Mouse (Mus musculus): Measurements from ENCODE around the gene Itpr2.

Gene Itpr2

DNA sequence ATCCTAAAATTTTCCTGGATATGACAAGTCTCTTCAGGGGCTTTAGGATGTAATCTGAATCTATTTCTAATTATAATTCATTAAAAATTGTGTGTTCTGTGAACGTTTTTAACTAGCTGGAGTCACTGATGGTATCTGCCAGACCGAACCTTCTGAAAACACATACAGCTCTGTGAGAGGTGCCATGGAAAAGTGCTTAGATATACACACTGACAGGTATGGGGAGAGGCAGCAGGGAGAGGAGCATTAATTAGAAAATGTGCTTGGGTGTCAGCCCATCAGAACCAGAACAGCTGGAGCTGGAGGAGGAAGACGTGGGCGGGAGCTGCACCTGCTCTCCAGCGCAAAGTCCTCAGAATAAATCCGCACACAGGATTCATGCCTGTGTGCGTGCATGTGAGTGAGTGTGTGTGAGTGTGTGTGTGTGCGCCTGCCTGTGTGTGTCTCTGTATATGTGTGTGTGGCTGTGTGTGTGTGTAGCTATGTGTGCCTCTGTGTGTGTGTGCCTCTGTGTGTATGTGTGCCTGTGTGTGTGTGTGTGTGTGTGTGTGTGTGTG is 199.4 kb downstream of the Itpr2 start:
- no peak for DNase-seq

DNA sequence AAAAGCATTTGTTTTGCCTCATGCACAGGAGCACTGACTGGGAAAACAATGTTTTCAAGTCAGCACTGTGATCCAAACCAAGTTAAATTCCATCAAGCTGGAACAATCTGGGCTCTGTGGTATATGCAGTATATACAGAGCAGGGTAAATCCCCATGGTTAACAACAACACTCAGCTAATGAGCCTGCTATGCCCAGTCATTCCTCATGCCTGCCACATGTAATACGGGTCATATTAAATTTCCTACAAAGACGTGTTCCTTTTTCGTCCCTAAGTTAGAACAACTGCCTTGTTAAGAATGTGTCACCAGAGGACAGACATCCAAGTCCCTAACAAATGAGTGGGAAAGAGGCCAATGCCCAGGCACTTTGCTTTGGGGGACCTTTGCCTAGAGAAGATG is 199.9 kb downstream of the Itpr2 start:
- no peak for DNase-seq

DNA sequence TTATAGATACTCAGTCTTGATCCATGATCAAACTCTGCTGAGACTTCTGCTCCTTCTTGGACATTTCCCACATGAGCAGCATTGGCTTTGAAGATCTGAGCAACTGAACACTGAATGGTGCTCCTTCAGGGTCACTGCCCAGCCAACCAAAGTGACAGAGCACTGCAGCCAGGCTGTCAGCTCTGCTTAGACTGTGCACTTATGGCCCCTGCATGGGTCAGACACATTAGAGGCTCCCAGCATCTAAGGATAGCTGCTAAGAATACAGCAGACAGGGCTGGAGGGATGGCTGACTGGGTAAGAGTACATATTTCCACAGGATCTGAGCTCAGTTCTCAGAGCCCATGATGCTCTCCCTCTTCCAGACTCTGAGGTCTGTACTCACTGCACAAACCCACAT is 201.1 kb downstream of the Itpr2 start:
- no peak for DNase-seq

DNA sequence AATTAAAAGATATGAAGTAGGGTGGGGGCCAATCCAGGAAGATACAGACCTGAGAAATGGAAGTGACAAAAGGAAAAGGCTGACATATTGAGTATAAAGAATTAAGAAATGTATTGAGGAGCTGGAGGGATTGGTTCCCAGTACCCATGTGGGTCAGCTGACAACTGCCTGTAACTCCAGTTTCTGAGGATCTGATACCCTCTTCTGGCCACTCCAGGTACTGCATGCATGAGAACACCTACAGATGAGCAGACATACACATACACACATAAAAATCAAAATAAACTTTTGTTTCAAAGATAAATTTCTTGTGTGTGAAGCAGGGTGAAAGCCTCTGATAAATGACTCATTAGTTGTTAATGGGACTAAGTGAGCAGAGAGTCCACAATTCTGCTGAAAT is 203.3 kb downstream of the Itpr2 start:
- DNase-seq: no peak

DNA sequence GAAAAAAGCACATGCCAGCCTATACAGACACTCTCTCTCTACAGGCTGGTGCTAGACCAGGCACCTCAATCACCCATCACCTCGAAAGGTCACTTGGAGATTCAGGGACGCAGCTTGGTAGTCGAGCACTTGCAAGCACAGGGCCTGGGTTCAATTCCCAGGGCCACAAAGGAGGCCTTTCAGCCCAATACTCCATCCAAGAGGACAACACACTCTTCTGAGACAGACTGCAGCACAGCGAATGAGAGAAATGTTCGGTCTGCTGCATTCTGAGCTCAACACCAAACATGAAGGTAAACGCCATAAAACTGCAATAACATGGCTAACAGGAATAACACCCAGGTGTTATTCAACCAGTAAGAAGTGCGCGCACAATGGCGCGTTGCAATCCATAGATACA is 211.0 kb downstream of the Itpr2 start:
- DNase-seq: no peak

DNA sequence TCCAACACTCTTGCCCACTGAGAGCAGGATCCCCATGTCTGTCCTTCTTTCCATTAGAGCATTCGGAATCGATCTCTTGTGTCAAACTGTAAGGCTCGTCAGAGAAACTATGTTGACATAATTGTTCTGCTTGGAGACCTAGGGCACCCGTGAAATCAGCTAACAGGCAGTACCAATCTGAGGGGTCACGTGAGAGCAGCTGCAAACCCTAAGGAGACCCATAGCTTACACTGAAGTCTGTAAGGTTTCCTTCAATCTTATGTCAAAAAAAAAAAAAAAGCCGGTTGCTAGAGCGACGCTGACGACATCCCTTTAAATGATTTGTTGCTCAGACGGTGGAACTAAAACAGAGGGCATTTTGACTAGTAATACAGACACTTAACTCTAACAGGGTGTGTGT is 212.2 kb downstream of the Itpr2 start:
- DNase-seq: no peak

DNA sequence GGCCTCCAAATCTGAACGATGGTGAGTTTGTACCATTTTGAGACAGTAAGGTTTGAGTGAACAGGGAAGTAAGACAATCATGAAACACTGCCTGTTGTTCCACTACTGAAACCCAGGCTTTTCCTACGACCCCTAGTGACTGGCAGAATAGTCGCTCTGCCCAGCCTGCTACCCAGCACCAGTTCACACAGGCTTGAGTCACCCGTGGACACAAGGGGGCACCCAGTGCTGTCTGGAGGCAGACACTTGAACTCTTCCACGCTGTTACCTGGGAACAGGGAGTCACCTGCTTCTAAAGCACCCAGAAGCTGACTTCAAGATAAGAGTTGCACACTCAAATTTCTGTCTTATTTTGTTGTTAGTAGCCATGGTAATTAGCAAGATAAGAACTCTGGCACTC is 213.8 kb downstream of the Itpr2 start:
- no peak for DNase-seq

DNA sequence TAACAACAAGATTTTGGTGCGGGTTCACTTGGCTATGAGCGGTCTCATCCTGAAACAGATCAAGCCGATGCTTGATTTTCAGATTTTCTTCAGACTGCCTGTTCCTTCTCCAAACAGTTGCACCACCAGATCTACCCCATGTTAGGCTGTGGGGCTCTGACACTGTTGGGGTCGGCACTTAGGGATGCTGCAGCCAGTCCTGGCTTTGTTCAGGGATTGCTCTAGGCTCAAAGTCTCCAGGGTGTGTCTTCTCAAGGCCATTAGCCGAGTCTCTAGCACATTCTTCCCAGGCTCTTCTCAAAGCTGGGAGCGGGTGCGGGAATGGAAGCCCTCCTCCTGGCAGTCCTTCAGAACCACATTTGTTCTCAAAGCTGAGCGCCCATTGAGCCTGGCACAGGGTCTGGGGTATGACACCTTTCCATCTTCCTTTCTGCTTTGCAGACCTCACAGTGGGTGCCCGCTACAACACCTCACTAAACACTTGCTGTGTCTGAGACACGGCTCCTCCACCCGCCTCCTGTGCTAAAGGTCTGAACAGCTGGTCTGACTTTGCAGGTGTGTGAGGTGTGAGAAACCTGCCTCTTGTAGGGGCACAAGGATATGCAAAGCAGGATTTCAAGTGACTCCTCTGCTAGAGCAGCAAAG is 217.0 kb downstream of the Itpr2 start:
- no peak for DNase-seq

DNA sequence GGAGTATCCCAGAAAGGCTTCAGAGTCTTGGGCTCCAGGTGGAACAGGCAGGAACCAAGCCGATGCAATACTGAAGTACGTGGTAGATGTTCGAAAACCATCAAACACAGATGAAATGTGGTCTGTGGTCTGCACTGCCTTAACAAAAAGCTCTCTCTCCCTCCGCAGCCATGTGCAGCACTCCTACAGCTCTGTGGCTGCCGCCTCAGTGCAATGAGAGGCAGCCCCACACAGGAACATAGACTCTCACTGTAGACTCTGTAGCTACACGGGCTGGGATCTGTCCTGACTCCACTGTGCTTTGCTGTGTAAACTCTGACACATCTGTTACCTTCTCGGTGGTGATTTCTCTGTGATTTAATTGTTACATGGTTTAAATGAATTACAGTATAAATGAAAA is 218.0 kb downstream of the Itpr2 start:
- no peak for DNase-seq

DNA sequence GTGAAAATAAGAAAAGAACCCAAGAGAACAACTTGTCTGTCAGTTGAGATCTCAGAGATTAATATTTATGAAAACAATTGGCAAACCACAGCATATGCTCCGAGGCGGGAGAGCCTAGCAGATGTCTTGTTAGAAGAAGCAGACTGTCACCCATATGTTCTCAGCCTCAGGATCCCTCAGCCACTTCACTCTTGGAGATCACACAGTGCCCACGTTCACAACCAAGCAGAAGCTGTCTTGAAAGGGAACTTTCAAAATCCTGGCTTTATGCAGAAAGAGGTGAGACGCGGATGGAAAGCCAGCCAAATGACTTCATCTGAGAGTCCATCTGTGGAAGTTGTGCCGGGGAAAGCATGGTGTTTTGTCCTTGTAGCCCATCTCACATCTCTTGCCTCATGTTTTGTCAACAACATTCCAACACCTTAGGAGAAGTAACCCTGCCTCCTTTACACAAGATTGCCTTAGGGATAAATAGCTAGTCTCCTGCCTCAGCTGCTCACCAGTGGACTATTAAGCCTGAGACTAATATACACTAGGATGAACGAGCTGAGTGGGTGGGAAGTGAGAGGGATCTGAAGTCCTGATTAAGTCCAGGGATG is 219.9 kb downstream of the Itpr2 start:
- peak; percentile 74 for DNase-seq

DNA sequence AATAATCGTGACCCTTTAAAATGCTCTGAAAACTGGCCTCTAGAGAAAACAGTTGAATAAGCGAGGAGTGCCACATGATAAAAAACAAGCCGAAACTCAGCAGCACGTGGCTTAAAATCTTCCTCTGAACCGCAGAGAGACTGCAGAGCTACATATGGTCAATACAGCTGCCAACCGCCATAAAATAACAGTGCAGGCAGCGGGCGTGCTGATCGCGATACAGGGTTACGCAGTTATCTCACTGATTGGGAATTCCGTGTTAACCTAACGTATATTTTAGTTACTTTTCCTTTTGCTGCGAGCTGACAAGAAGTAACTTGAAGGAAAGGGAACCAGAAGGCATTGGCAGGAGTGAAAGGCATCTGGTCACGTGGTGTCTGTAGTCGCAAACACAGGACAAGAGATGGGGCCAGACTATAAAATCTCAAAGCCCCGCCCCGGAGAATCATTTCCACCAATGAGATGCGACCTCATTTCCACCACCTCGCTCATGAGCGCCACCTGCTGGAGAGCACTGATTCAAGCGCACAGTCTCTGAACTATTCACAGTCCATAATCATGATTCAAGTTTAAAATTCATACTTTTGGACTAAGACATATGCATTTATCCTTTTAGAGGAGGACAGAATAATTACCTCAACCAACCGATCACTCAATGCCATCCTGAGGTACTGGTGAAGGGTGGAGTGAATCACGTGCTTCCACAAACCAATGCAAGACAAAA is 220.7 kb downstream of the Itpr2 start:
- DNase-seq: peak; percentile 28

DNA sequence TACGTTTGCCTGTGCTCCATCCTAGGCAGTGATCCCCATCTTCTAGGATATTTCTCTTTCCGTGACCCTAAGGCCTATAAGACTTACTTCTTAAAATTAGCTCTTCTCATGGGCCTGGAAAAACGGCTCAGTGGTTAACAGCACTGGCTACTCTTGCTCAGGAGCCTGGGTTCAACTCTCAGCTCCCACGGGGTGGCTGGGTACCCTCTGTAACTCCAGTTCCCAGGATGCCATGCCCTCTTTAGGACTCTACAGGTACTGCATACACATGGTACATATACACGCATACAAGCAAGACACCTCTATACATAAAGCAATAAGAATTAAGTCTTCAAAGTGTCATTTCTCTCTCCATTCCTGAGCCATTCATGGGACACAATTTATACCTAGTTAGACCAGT is 228.8 kb downstream of the Itpr2 start:
- DNase-seq: no peak

DNA sequence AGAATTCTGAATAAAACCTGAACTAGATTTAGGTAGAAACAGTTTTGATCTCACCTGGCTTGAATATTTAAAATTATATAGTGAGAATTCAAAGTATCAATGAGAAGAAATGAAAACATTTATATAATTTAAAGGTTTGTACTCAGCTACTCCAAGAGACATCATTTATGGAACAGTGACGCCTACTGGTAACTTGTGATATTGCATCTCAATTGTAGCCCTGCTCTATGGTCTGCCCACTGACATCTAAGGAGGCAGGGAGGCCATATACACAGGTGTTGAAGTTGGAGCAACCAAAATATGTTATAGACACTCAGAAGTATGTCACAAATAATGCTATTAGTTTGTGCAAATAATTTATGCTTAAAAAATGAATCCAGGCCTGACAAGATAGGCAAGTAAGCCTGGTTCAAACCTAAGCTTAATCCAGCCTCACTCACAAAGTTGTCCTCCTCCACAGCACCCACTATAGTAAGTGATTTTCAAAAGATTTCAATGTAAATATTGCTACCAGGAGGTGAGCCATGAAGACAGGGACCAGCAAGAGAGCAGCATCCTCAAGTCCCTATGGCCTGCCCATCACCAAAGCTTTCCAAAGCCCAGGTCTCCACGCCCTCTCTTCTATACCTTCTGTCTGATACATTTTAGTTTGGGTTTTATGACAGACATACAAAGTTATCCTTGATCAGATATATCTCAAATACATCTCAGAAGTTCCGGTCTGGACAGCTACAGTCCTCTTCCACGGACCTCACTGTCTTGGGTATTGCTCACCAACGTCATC is 229.6 kb downstream of the Itpr2 start:
- DNase-seq: peak; percentile 61

DNA sequence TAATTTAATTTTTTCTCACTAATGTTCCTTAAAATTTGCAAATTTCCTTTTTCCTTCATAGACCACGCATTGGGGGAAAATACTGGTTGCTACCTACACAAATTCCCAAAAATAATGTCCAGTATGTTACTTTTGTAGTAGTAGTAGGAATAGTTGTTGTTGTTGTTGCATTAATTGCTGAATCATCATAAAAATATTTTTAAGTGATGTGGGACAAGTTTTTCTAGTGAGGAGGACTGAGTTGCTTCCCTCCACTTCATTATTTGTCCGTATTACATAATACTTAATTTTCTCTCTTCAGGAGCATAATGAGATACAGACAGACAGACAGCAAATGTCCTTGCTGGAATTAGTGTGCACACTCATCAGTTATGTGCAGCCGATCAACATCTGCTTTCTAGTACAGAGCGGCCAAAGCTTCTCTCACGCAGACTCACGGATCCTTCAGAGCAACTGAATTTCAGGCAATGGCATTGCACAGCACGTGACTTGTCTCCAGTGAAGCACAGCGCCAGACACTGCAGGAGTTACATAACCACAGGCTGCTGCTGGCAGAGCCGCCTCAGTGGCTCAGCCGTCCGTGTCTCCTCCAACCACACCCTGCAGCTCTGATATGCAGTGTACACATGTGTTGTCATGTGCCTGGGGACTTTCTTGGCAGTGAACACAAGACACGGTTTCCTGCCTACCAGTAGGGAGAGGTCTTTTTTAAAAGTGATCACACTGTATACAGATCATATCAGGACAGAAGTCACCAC is 231.1 kb downstream of the Itpr2 start:
- peak; percentile 89 for DNase-seq

DNA sequence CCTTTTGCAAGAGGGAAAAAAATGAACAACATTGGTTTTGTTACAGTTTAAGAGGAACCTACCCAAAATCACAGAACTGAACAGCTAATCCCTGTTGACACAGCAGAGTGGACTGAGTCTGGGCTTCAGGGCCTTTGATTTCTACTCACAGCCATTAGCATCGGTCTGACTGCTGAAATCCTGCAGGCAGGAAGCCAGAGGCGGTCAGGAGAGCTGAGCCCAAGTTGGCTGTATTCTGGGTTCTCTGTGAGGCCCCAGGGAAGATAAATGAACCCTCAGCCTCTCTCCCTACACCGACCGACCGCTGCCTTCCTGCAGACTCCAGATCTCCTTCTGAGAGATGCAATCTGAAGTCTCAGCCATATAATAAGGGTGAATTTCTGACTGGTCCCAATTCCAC is 231.9 kb downstream of the Itpr2 start:
- DNase-seq: peak; percentile 31

DNA sequence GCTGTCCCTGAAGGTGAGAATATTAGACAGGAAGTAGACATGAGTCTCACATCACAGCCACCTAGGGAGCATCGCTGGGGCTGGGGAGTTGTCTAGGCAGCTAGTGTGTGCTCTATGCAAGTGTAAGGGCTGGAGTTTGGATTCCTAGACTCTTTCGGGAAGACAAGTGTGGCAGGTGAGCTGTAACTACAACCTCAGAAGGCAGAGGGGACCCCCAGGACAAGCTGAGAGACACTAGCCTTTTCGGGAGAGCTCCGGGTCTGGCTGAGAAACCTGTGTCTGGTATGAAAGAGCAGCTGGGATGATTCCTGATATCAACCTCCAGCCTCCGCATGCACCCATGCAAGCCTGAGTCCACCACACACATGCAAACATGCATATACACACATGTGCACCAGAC is 232.7 kb downstream of the Itpr2 start:
- no peak for DNase-seq

DNA sequence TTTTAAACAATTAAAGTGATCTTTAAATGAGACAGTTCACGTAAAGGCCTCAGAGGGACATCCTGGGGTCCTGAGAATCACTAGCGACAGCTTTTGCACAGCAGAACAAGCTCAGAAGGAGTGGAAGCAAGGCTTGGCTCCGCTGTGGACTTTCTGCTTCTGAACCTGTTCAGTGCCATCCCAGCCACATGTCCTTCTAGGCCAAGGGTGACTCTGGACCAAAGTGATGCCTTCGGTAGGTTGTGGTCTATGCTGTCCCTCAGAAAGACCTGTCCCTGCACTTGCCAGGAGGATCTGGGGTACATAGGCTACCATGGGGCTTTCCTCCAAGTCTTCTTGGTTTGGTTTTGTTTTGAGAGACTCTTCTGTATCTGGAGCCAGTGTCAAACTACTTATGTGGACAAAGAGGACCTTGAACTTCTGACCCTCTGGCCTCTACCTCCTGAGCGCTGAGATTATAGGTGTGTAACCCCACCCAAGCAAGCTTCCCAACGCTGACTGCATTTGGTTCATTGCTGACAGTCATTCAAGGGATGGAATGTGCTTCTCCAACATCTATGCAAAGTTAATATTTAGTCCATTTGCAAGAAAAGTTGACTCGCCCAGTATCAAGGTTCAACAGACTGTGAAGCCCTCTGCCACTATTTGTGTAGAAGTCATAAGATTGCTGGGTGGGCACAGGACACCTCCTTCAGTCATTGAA is 241.2 kb downstream of the Itpr2 start:
- no peak for DNase-seq

DNA sequence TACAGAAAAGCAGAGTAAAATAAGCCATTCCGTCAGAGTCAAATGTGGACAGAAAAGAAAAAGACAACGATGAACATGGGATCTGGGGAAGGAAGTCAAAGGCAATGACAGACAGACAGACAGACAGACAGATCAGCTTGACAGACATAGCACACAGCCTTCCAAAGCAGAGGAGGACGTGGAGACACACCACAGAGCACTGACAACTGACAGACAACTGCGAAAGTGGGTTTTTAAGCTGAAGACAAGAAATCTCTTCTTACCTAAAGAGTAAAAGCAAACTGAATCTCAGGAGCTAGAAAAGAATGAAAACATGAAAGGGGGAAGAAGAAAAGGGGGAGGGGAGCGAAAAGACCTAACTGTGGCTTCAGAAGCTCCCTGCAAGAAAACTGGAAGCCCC is 243.3 kb downstream of the Itpr2 start:
- no peak for DNase-seq

DNA sequence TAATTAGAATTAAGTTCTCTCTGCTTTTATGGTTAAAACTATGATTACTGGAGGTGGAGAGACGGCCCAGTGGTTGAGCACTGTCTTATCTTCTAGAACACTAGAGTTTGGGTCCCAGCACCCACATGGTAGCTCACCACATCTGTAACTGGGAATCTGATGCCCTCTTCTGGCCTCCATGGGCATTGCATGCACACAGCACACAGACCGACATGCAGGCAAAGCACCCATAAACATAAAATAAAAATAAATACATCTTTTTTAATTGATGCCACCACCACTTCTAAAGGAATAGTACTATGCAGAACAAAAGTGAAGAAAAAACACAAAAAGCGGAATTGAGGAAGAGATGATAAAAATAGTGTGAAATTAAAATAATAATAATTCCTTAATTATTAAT is 243.8 kb downstream of the Itpr2 start:
- no peak for DNase-seq

DNA sequence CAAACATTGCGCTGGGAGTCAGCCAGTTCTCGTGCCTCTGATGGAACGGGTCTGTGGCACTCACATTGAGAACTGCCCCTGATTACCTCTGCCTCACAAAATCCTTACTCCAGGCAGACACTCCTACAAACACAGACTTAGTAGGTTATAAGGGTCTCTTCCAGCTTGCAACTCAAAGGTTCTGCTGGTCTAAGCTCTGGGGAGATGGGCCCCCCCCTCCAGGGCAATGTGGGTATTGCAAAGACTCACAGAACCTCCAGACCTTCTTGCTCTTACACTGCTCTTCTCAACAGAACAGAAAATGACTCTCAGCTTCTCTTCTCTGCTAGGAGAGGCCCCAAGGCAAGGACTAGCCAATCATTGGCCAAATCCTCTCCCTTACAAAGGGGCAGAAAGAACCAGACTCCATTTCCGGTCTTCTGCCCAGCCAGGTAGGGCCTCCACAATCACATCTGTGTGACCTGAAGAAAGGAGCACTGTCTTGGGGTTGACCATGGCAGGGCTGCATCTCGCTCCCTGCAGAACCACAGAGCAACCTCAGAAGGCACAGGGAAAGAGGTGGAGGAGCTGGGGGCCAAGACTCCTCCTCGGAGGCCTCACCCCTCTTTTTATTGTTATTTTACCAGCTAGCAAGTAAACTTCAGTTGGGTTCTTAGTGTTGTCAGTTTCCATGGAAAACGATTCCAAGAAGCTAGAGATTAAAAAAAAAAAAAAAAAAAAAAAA is 244.9 kb downstream of the Itpr2 start:
- no peak for DNase-seq

DNA sequence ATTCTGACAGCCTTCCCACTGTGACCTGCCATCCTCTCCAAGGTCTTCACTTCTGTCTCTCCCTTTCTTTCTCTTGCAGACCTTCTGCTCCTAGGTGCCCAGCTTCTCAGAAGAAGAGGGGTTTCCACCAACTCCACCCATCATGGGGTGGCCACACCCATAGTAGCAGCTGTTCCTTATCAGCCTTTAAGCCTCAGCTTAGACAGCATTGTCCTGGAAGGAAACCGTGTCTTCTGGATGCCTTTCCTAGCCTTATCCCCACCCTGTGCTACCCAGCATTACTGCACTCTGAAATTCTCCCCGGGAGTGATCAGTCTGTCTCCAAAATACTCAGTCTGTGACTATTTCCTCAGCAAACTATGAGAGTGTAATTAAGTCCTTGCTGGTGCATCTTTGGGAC is 245.6 kb downstream of the Itpr2 start:
- no peak for DNase-seq

All from cerebellum, adult 9-11 months (tissue).